8 mouse cellular contexts compared by ENCODE assay signal in the genomic region with DNA sequence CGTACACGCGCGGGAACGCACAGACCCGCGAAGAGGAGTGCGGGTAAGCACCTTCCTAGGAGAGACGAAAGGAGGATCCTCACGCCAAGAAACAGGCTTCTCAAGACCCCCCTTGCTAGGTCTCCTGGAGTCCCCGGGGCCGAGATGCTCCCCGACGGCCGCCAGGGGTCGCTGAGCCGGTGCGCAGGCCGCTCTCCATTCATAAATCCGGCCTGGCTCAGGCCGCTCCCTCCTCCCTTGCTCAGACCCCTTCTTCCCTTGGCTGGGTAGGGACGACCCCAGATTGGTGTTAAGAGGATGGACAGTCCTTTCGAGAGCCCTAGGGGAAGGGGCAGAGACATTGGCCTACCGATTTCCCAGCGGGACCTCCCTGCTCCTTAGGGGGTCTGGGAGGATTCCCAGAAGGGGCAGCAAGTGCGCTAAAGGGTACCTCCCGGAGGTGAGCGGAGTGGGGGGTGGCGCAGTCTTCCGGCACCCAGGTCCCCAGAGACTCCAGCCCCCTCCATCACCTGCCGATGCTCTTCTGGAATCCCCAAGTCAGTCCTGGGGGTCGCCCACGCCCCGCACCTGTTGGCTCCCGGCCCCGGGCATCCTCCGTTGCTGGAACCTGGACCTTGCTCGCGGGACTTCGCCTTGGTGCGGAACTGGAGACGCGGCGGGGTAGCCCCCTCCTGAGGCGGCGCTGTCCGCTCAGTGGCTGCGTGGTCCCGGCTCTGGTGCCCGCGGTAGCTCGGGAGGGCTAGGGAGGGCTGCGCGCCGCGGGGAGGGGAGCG. TPM values are rescaled to one million over a fixed set of nuclear protein-coding genes. Genes with fewer than 3 reads are reported as not detected.
DNase-seq lines count a peak whose midpoint lies in the region; ATAC-seq and TF ChIP-seq lines count a peak whose summit lies in the region.

No protein-coding gene starts in this region.

- WGBS in embryonic facial prominence, embryonic 11.5 days: under 1% methylated on average over 49 of the region's 57 CpGs
- 3% methylated on average over 56 of the region's 57 CpGs for WGBS in liver, adult 2 months
- under 1% methylated on average over 57 of the region's 57 CpGs for WGBS in stomach, postnatal 0 days

- no peaks in the 10 kb centered on the region for H3K9me3 ChIP-seq in embryonic facial prominence, embryonic 11.5 days (replicated peaks; ENCODE audit: control insufficient read depth, low read length)
- no peaks in the 10 kb centered on the region for H3K9me3 ChIP-seq in stomach, postnatal 0 days (ENCODE audit: control insufficient read depth, low read length)

- TF ChIP-seq EP300 in stomach, postnatal 0 days (optimal IDR thresholded peaks at IDR 0.05): no peak

- TF ChIP-seq CTCF in liver, adult 2 months (IDR thresholded peaks at IDR 0.05; ENCODE audit: low read depth, low read length): peak; percentile 80
- TF ChIP-seq CTCF in stomach, postnatal 0 days (IDR thresholded peaks at IDR 0.05; ENCODE audit: low read depth): peak; percentile 93

- no peaks in the 10 kb centered on the region for H3K36me3 ChIP-seq in embryonic facial prominence, embryonic 11.5 days (replicated peaks; ENCODE audit: control insufficient read depth, insufficient read depth, low read depth, low read length)
- H3K36me3 ChIP-seq in liver, adult 2 months (ENCODE audit: control insufficient read depth, insufficient read depth, low read length): no peaks in the 10 kb centered on the region
- H3K36me3 ChIP-seq in stomach, postnatal 0 days (ENCODE audit: control insufficient read depth, insufficient read depth, low read length): no peaks in the 10 kb centered on the region

- peak overlapping the region; percentile 32 for H3K9ac ChIP-seq in embryonic facial prominence, embryonic 11.5 days (replicated peaks; ENCODE audit: low read length)
- H3K9ac ChIP-seq in liver, adult 2 months (ENCODE audit: low read depth, low read length): no peak overlapping the region
- peak overlapping the region; percentile 41 for H3K9ac ChIP-seq in stomach, postnatal 0 days (ENCODE audit: low read length)

- TF ChIP-seq POLR2A in liver, adult 2 months (IDR thresholded peaks at IDR 0.05; ENCODE audit: extremely low read depth, insufficient read depth, low read length): no peak

- no peaks in the 10 kb centered on the region for H3K79me2 ChIP-seq in liver, adult 2 months (ENCODE audit: control insufficient read depth, insufficient read depth, low read length)

- peaks cover 7% of the 10 kb centered on the region; the same call in 1 of the 2 replicates for H3K4me1 ChIP-seq in embryonic facial prominence, embryonic 11.5 days (ENCODE audit: control insufficient read depth, insufficient read depth, low read length)
- peaks cover 2% of the 10 kb centered on the region; the same call in 1 of the 2 replicates for H3K4me1 ChIP-seq in liver, adult 2 months (ENCODE audit: control insufficient read depth, insufficient read depth, low read length)
- H3K4me1 ChIP-seq in stomach, postnatal 0 days (replicated peaks; ENCODE audit: control insufficient read depth, insufficient read depth): 0 out of 2 replicates have a peak, but pooled peaks cover 4% of the 10 kb centered on the region

- H3K4me2 ChIP-seq in embryonic facial prominence, embryonic 11.5 days (ENCODE audit: low read depth, low read length): peak overlapping the region; percentile 76
- H3K4me2 ChIP-seq in stomach, postnatal 0 days (replicated peaks; ENCODE audit: low read depth): peak overlapping the region; percentile 56

- peak overlapping the region; percentile 33 for H3K4me3 ChIP-seq in embryonic facial prominence, embryonic 11.5 days (ENCODE audit: low read depth, low read length)
- H3K4me3 ChIP-seq in liver, adult 2 months (ENCODE audit: insufficient read depth, low read depth, low read length): no peak overlapping the region
- H3K4me3 ChIP-seq in stomach, postnatal 0 days (ENCODE audit: low read depth, low read length): peak overlapping the region; percentile 32

- peaks cover 31% of the 10 kb centered on the region for H3K27me3 ChIP-seq in embryonic facial prominence, embryonic 11.5 days (ENCODE audit: control insufficient read depth, insufficient read depth, low read length)
- peaks cover 10% of the 10 kb centered on the region for H3K27me3 ChIP-seq in liver, adult 2 months (ENCODE audit: control insufficient read depth, insufficient read depth, low read length)
- peaks cover 9% of the 10 kb centered on the region; the same call in 1 of the 2 replicates for H3K27me3 ChIP-seq in stomach, postnatal 0 days (ENCODE audit: control insufficient read depth, insufficient read depth, low read length)

- peak; percentile 61 for DNase-seq in 3134 (ENCODE audit: extremely low read depth, insufficient read length, low spot score)
- DNase-seq in adrenal gland, adult 8-10 months: peak; percentile 45
- peak; percentile 88 for DNase-seq in embryonic facial prominence, embryonic 11.5 days (ENCODE audit: low spot score)
- peak; percentile 41 to 51 for DNase-seq in heart, adult 9 months (ENCODE audit: low spot score in 2 of 2)
- peak; percentile 67 for DNase-seq in kidney, adult 9 months
- DNase-seq in liver, adult 2 months (ENCODE audit: extremely low read depth, low read depth, low spot score): no peak
- DNase-seq in naive thymus-derived CD4-positive, alpha-beta T cell, adult 2 months (ENCODE audit: low read depth): peak; percentile 38
- DNase-seq in stomach, postnatal 0 days (ENCODE audit: low spot score): peak; percentile 86

- peak; percentile 32 for ATAC-seq in embryonic facial prominence, embryonic 11.5 days (replicated peaks; ENCODE audit: insufficient number of reproducible peaks, low FRiP score, low TSS enrichment, low read depth)
- peak; percentile 63 for ATAC-seq in stomach, postnatal 0 days (ENCODE audit: low FRiP score, low TSS enrichment)

- no peak overlapping the region for H3K27ac ChIP-seq in embryonic facial prominence, embryonic 11.5 days (replicated peaks; ENCODE audit: low read depth, low read length)
- H3K27ac ChIP-seq in liver, adult 2 months (replicated peaks; ENCODE audit: insufficient read depth, low read depth, low read length): no peak overlapping the region
- no peak overlapping the region for H3K27ac ChIP-seq in stomach, postnatal 0 days (replicated peaks)

RNA-seq across cellular contexts. Expression of gene Hcrtr1, which starts 0.5 kb away (rescaled TPM):
- total RNA-seq in adrenal gland, adult 8-10 months (2022): 1 to 10 TPM in 2 of 4 experiments, under 1 TPM in 2; 0.49 to 1.9 (median 1.3) TPM
- polyA plus RNA-seq in embryonic facial prominence, embryonic 11.5 days (2014; fragmentation: Nextera tagmentation; extraction: Ambion mirVana): 0.11 and 0.31 TPM in 2 replicates
- total RNA-seq in liver, adult 2 months (2014; rRNA removed): not detected in 2 replicates
- 0.04 TPM in 1 of 2 replicates, not detected in the other for polyA plus RNA-seq in liver, adult 2 months (2012; rRNA removed)
- 0.39 and 0.73 TPM in 2 replicates for polyA plus RNA-seq in stomach, postnatal 0 days (2015; fragmentation: Nextera tagmentation; extraction: Ambion mirVana)

RNA-seq across cellular contexts. Expression of gene Pef1, which starts 36.3 kb away (rescaled TPM):
- 10 to 100 TPM; 81.1 to 93.8 (median 85.9) TPM for total RNA-seq in adrenal gland, adult 8-10 months (2022)
- polyA plus RNA-seq in embryonic facial prominence, embryonic 11.5 days (2014; fragmentation: Nextera tagmentation; extraction: Ambion mirVana): 67.8 and 72.6 TPM in 2 replicates
- 23.1 and 30.1 TPM in 2 replicates for total RNA-seq in liver, adult 2 months (2014; rRNA removed)
- polyA plus RNA-seq in liver, adult 2 months (2012; rRNA removed): 77.2 and 79.8 TPM in 2 replicates
- 63.7 and 64.7 TPM in 2 replicates for polyA plus RNA-seq in stomach, postnatal 0 days (2015; fragmentation: Nextera tagmentation; extraction: Ambion mirVana)

RNA-seq across cellular contexts. Expression of gene Tinagl1, which starts 36.3 kb away (rescaled TPM):
- 100 to 1,000 TPM in 2 of 4 experiments, 10 to 100 TPM in 2; 80.9 to 133 (median 107) TPM for total RNA-seq in adrenal gland, adult 8-10 months (2022)
- polyA plus RNA-seq in embryonic facial prominence, embryonic 11.5 days (2014; fragmentation: Nextera tagmentation; extraction: Ambion mirVana): 6.4 and 8.2 TPM in 2 replicates
- 13.3 and 21.4 TPM in 2 replicates for total RNA-seq in liver, adult 2 months (2014; rRNA removed)
- polyA plus RNA-seq in liver, adult 2 months (2012; rRNA removed): 30.5 and 35.3 TPM in 2 replicates
- polyA plus RNA-seq in stomach, postnatal 0 days (2015; fragmentation: Nextera tagmentation; extraction: Ambion mirVana): 123 and 131 TPM in 2 replicates
